ENCODE assay signal across 15 mouse cellular contexts in the genomic region with DNA sequence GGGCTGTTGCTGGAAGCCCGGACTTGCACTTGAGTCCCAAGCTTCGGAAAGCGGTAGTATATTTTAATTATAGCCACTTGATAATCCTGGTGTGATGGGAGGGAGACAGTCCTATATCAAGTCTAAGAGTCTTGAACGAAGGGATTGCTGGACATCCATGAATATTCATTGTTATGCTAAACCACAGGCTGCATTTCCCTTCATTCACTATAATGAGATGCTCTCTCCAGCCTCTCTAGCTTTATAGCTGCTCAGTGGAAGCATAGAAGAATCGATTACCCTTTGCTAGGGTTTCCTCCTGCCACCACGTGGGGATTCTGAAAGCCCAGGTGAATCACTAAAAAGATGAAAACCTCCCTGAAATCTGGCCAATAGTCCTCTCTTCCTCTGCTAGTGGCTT.
"Had no signal": no experiment of that assay in that cellular context is flagged by ENCODE, and none has a peak within 500 bp of the region (broad histone marks: within the 10 kb centered on the region; RNA-seq: fewer than 3 reads in every experiment).

No protein-coding gene starts in this region.

- H3K4me1 ChIP-seq: liver, embryonic 13.5 days; stomach, embryonic 15.5 days had no signal

- H3K9me3 ChIP-seq: liver, embryonic 13.5 days; stomach, embryonic 15.5 days had no signal

- H3K27me3 ChIP-seq: liver, embryonic 13.5 days; stomach, embryonic 15.5 days had no signal

- DNase-seq: kidney, adult 2 months; kidney, postnatal 25 days; liver, embryonic 13.5 days; lung, adult 2 months; lung, postnatal 14 days; lung, postnatal 4 days; right cerebral cortex, adult 18-20 months; right cerebral cortex, postnatal 14 days; right cerebral cortex, postnatal 4 days; thymus, adult 18-20 months; thymus, postnatal 36 days had no signal

- H3K27ac ChIP-seq: kidney, postnatal 0 days; liver, embryonic 13.5 days; stomach, embryonic 15.5 days had no signal

- H3K4me2 ChIP-seq: liver, embryonic 13.5 days; stomach, embryonic 15.5 days had no signal

- H3K4me3 ChIP-seq: liver, embryonic 13.5 days; myocyte; stomach, embryonic 15.5 days had no signal

- H3K36me3 ChIP-seq: liver, embryonic 13.5 days; stomach, embryonic 15.5 days had no signal

- ATAC-seq: intestine, postnatal 0 days had no signal

- H3K9ac ChIP-seq: liver, embryonic 13.5 days; stomach, embryonic 15.5 days had no signal
